Mouse (Mus musculus): ENCODE data around the gene Ap1b1. TPM values are rescaled to one million over a fixed set of nuclear protein-coding genes. Genes with fewer than 3 reads are reported as not detected.
"Not testable (repeated sequence)": the region's sequence is repeated elsewhere in the genome, so short reads cannot be mapped to it uniquely, and the experiment has no call there.

The Ap1b1 gene
- total RNA-seq, 2 experiments from 2014 or later, result 54.3 to 73.9 TPM

- DNase-seq (ENCODE audit: low spot score in 2 of 2), result no peak
Measured at GRCm38 (mm10) chr11:5060756-5061412, 74.3 kb downstream of the Ap1b1 start.

- DNase-seq (ENCODE audit: low spot score in 2 of 2), result peak; percentile 96 to 97
Measured at GRCm38 (mm10) chr11:5061413-5062139, 75.0 kb downstream of the Ap1b1 start.

- DNase-seq (ENCODE audit: low spot score in 2 of 2), result no peak
Measured at GRCm38 (mm10) chr11:5062326-5062725, 75.7 kb downstream of the Ap1b1 start.

- DNase-seq (ENCODE audit: low spot score in 2 of 2), result no peak
Measured at GRCm38 (mm10) chr11:5062860-5063505, 76.4 kb downstream of the Ap1b1 start.

GRCm38 (mm10) chr11:5063561-5064281, 77.1 kb downstream of the Ap1b1 start:
- no peak for DNase-seq (ENCODE audit: low spot score in 2 of 2)

GRCm38 (mm10) chr11:5064282-5065055, 77.8 kb downstream of the Ap1b1 start:
- no peak for DNase-seq (ENCODE audit: low spot score in 2 of 2)

GRCm38 (mm10) chr11:5065056-5065821, 78.6 kb downstream of the Ap1b1 start, which contains the start of gene Gas2l1:
TSS of gene Gas2l1 (minus strand) at chr11:5065327.
- peak; percentile 92 to 93 for DNase-seq (ENCODE audit: low spot score in 2 of 2)

GRCm38 (mm10) chr11:5067063-5067462, 80.4 kb downstream of the Ap1b1 start:
- no peak for DNase-seq (ENCODE audit: low spot score in 2 of 2)

GRCm38 (mm10) chr11:5068126-5068971, 81.7 kb downstream of the Ap1b1 start:
- no peak for DNase-seq (ENCODE audit: low spot score in 2 of 2)

GRCm38 (mm10) chr11:5074882-5075281, 88.3 kb downstream of the Ap1b1 start:
- DNase-seq (ENCODE audit: low spot score in 2 of 2), result no peak

- no peak for DNase-seq (ENCODE audit: low spot score in 2 of 2)
Measured at GRCm38 (mm10) chr11:5075760-5076159, 89.1 kb downstream of the Ap1b1 start.

- not testable (repeated sequence) for DNase-seq (ENCODE audit: low spot score in 2 of 2)
Measured at GRCm38 (mm10) chr11:5076843-5077242, 90.2 kb downstream of the Ap1b1 start.

GRCm38 (mm10) chr11:5089147-5089546, 102.5 kb downstream of the Ap1b1 start:
- no peak for DNase-seq (ENCODE audit: low spot score in 2 of 2)

- DNase-seq (ENCODE audit: low spot score in 2 of 2), result no peak
Measured at GRCm38 (mm10) chr11:5091706-5092105, 105.1 kb downstream of the Ap1b1 start.

Small RNA genes within 50 kb of the gene (microRNA-seq; reads per million reads assigned to microRNA genes)
- 0 reads per million in 2 experiments for gene Gm47296 (ENCODE audit: borderline number of aligned reads in 2 of 2)

Other genes starting within 250 kb of the Ap1b1 start
- under 1 TPM in 1 of 2 experiments, not detected in 1; 0.45 TPM for gene Cabp7, start 240.0 kb upstream of the Ap1b1 start, total RNA-seq (2021)
- 100 to 1,000 TPM in 1 of 2 experiments, 10 to 100 TPM in 1; 63.4 to 136 TPM for gene Nf2, start 137.3 kb upstream of the Ap1b1 start, total RNA-seq (2021)
- 10 to 100 TPM; 33.3 to 37.6 TPM for gene Nipsnap1, start 112.9 kb upstream of the Ap1b1 start, total RNA-seq (2021)
- gene Thoc5, start 91.5 kb upstream of the Ap1b1 start, total RNA-seq (2021), result 10 to 100 TPM; 27.9 to 28.0 TPM
- 1 to 10 TPM; 1.9 to 2.7 TPM for gene Nefh, start 38.8 kb upstream of the Ap1b1 start, total RNA-seq (2021)
- under 1 TPM in 1 of 2 experiments, not detected in 1; 0.46 TPM for gene Rasl10a, start 71.3 kb downstream of the Ap1b1 start, total RNA-seq (2021)
- 10 to 100 TPM; 45.2 to 49.9 TPM for gene Gas2l1, start 78.5 kb downstream of the Ap1b1 start, total RNA-seq (2021)
- gene Rhbdd3, start 112.1 kb downstream of the Ap1b1 start, total RNA-seq (2021), result 10 to 100 TPM; 16.3 to 19.5 TPM
- gene Ewsr1, start 112.4 kb downstream of the Ap1b1 start, total RNA-seq (2021), result 100 to 1,000 TPM; 211 to 300 TPM
- 1 to 10 TPM; 2.2 to 3.4 TPM for gene Emid1, start 165.4 kb downstream of the Ap1b1 start, total RNA-seq (2021)

Measured in adrenal gland, adult 18-20 months (tissue).